Mouse (Mus musculus) embryonic facial prominence, embryonic 11.5 days (tissue): ENCODE measurements around the gene Npm3. TPM values are rescaled to one million over a fixed set of nuclear protein-coding genes. Genes with fewer than 3 reads are reported as not detected.

Experiments
- ATAC-seq: fragments of 200-750 bp; cut with Nextera tagmentation; replicated peaks from 2 replicates; pipeline ENCODE4 v1.8.0; 2017; ENCODE audit warnings: low read depth; ENCODE audit not compliant: insufficient number of reproducible peaks, low FRiP score, low TSS enrichment
- DNase-seq: peaks from one replicate; pipeline ENCODE4 v3.0.0-alpha.2; 2015; ENCODE audit warnings: low spot score
- H3K27ac ChIP-seq: fragments of 300-500 bp; sonication (generic); replicated peaks from 2 replicates; pipeline ENCODE4 v1.5.1; 2014; ENCODE audit warnings: mild to moderate bottlenecking, low read depth, low read length, control low read depth
- H3K27me3 ChIP-seq: fragments of 300-500 bp; sonication (generic); 2 replicates; pipeline ENCODE4 v1.6.1; 2014; ENCODE audit warnings: mild to moderate bottlenecking, low read length, moderate library complexity, mixed read lengths; ENCODE audit not compliant: control insufficient read depth, insufficient read depth
- H3K36me3 ChIP-seq: fragments of 300-500 bp; sonication (generic); replicated peaks from 2 replicates; pipeline ENCODE4 v1.6.1; 2014; ENCODE audit warnings: low read depth, mild to moderate bottlenecking, low read length, moderate library complexity, mixed read lengths; ENCODE audit not compliant: control insufficient read depth, insufficient read depth
- H3K4me1 ChIP-seq: fragments of 300-500 bp; sonication (generic); 2 replicates; pipeline ENCODE4 v1.6.1; 2014; ENCODE audit warnings: low read length, mixed read lengths; ENCODE audit not compliant: control insufficient read depth, insufficient read depth
- H3K4me2 ChIP-seq: fragments of 300-500 bp; sonication (generic); 2 replicates; pipeline ENCODE4 v1.6.1; 2014; ENCODE audit warnings: low read depth, mild to moderate bottlenecking, control low read depth, low read length, moderate library complexity
- H3K4me3 ChIP-seq: fragments of 300-500 bp; sonication (generic); 2 replicates; pipeline ENCODE4 v1.5.1; 2014; ENCODE audit warnings: low read depth, low read length, control low read depth
- H3K9ac ChIP-seq: fragments of 300-500 bp; sonication (generic); replicated peaks from 2 replicates; pipeline ENCODE4 v1.6.1; 2014; ENCODE audit warnings: mild to moderate bottlenecking, control low read depth, low read length
- H3K9me3 ChIP-seq: fragments of 300-500 bp; sonication (generic); replicated peaks from 2 replicates; pipeline ENCODE4 v1.6.1; 2016; ENCODE audit warnings: mild to moderate bottlenecking, low read length, inconsistent platforms, mixed read lengths; ENCODE audit not compliant: control insufficient read depth
- WGBS: fragments of 180-500 bp; shearing (Covaris S2); extraction: QIAGEN DNeasy Blood & Tissue Kit; methylation state at CpG from one replicate; pipeline ENCODE4 v1.1.7; 2014; 5-methylcytosine and 5-hydroxymethylcytosine counted together
- polyA plus RNA-seq: library from polyadenylated mRNA; unstranded; fragments of >200 nt; fragmentation: Nextera tagmentation; extraction: Ambion mirVana; gene quantifications from 2 replicates; pipeline ENCODE4 v1.2.1, GENCODE M21; 2014

The Npm3 gene
- polyA plus RNA-seq, 1 experiment from 2014 or later = 15.2 TPM

- WGBS = 77% methylated on average over 7 of the region's 7 CpGs
- no peak for ATAC-seq
- H3K4me3 ChIP-seq = no peak overlapping the region
Measured at GRCm38 (mm10) chr19:45789365-45789764, 40.0 kb upstream of the Npm3 start.

GRCm38 (mm10) chr19:45788337-45788736, 38.9 kb upstream of the Npm3 start:
- 77% methylated on average over 4 of the region's 4 CpGs for WGBS
- Histone ChIP-seq H3K4me1 (no peaks in the 10 kb centered on the region), H3K9ac (no peak overlapping the region), H3K9me3 (no peaks in the 10 kb centered on the region), H3K27ac (no peak overlapping the region), H3K36me3 (no peaks in the 10 kb centered on the region), H3K4me3 (no peak overlapping the region), H3K4me2 (no peak overlapping the region), H3K27me3 (no peaks in the 10 kb centered on the region)
- ATAC-seq (no peak), DNase-seq (peak; percentile 16)

More at GRCm38 (mm10) chr19:45789365-45789764, 40.0 kb upstream of the Npm3 start:
- Histone ChIP-seq H3K36me3 (no peaks in the 10 kb centered on the region), H3K9ac (no peak overlapping the region), H3K4me1 (no peaks in the 10 kb centered on the region), H3K9me3 (no peaks in the 10 kb centered on the region), H3K27ac (no peak overlapping the region), H3K4me2 (no peak overlapping the region), H3K27me3 (no peaks in the 10 kb centered on the region)
- no peak for DNase-seq

DNA sequence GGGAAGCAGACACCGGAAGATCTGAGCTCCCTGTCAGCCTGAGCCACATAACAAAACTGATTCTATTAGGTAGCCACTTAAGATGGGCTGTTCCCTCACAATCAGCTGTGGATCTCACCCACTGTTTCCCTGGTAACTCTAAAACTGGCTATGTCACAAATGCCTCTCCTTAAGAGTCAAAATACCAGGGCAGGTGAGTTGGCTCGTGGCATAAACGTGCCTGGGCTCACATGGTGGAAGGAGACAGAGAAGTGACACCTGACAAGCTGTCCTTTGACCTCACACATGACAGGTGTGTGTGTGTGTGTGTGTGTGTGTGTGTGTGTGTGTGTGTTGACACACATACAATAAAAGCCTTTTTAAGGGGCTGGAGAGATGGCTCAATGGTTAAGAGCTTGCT, 38.1 kb upstream of the Npm3 start:
- Histone ChIP-seq H3K4me2 (no peak overlapping the region), H3K27ac (no peak overlapping the region), H3K4me1 (no peaks in the 10 kb centered on the region), H3K36me3 (no peaks in the 10 kb centered on the region), H3K9ac (no peak overlapping the region), H3K9me3 (no peaks in the 10 kb centered on the region), H3K27me3 (no peaks in the 10 kb centered on the region), H3K4me3 (no peak overlapping the region)
- WGBS = 65% methylated on average over 3 of the region's 3 CpGs
- ATAC-seq (no peak), DNase-seq (no peak)

- no peaks in the 10 kb centered on the region for H3K36me3 ChIP-seq
- H3K9ac ChIP-seq = no peak overlapping the region
- WGBS = 62% methylated on average over 3 of the region's 3 CpGs
- no peaks in the 10 kb centered on the region for H3K27me3 ChIP-seq
- ATAC-seq = no peak
- no peak for DNase-seq
- no peak overlapping the region for H3K27ac ChIP-seq
- H3K4me3 ChIP-seq = no peak overlapping the region
- no peaks in the 10 kb centered on the region for H3K9me3 ChIP-seq
- H3K4me1 ChIP-seq = no peaks in the 10 kb centered on the region
- H3K4me2 ChIP-seq = no peak overlapping the region
Measured at GRCm38 (mm10) chr19:45785470-45785869, 36.1 kb upstream of the Npm3 start.

GRCm38 (mm10) chr19:45783933-45784576, 34.7 kb upstream of the Npm3 start:
- ATAC-seq (no peak), DNase-seq (no peak)
- WGBS = 30% methylated on average over 17 of the region's 17 CpGs
- Histone ChIP-seq H3K27me3 (no peaks in the 10 kb centered on the region), H3K4me1 (no peaks in the 10 kb centered on the region), H3K36me3 (no peaks in the 10 kb centered on the region), H3K9ac (peak overlapping the region; percentile 52), H3K4me3 (peak overlapping the region; percentile 69), H3K4me2 (peak overlapping the region; percentile 41), H3K27ac (0 out of 2 replicates have a peak overlapping the region, but pooled peaks have one; percentile 16), H3K9me3 (no peaks in the 10 kb centered on the region)

DNA sequence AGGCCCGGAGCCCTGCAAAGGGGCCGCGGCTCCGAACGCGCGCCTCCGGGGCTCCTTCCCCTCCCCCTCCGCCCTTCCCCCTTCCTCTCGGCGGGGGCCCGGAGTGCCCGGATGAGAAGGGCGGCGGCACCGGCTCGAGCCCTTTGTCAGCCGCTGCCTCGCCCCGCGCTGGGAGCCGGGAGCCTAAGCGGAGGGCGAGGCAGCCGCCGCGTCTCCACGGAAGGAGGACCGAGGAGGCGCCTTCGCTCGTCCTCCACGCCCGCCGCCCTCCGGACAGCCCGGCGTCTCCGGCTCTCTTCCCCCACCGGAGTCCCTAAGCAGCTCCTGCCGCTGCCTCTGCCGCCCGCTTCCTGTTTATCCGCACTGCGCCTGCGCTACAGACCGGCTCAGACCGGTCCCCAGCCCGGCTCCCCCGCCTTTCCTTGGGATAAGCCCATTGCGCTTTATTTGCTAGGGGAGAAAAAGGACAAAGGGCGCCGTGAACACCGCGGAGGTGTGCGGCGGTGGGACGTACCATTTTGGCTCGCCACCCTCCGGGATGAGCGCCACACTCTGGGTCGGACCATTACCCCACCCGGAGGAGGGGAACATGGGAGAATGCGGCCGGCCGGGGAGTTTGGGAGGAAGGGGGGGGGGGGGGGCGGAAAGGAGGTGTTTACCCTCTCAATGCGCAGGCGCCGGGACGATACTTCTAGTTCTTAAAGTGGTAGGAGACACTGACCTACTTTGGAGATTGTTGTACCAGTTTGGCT, 34.0 kb upstream of the Npm3 start, which contains the start of gene Mgea5:
Mgea5 (minus strand) TSS at position 657 of the 752 bp plus-strand sequence.
- peak; percentile 98 for DNase-seq
- H3K27me3 ChIP-seq = no peaks in the 10 kb centered on the region
- peak; percentile 98 for ATAC-seq
- 0% methylated on average over 44 of the region's 71 CpGs for WGBS
- H3K9ac ChIP-seq = peak within 1 kb of the TSS; percentile 93
- peak within 1 kb of the TSS; percentile 93 for H3K27ac ChIP-seq
- H3K9me3 ChIP-seq = no peaks in the 10 kb centered on the region
- H3K36me3 ChIP-seq = no peaks in the 10 kb centered on the region
- H3K4me1 ChIP-seq = no peaks in the 10 kb centered on the region
- peak within 1 kb of the TSS; percentile 56 for H3K4me2 ChIP-seq
- peak within 1 kb of the TSS; percentile 69 for H3K4me3 ChIP-seq

- H3K27me3 ChIP-seq = no peaks in the 10 kb centered on the region
- no peaks in the 10 kb centered on the region for H3K9me3 ChIP-seq
- no peaks in the 10 kb centered on the region for H3K4me1 ChIP-seq
- peak overlapping the region; percentile 93 for H3K27ac ChIP-seq
- peak overlapping the region; percentile 69 for H3K4me3 ChIP-seq
- 0 out of 2 replicates have a peak, but pooled peaks cover 2% of the 10 kb centered on the region for H3K36me3 ChIP-seq
- ATAC-seq (peak; percentile 56), DNase-seq (peak; percentile 74)
- WGBS = under 1% methylated on average over 32 of the region's 36 CpGs
- H3K4me2 ChIP-seq = peak overlapping the region; percentile 56
- peak overlapping the region; percentile 93 for H3K9ac ChIP-seq
Measured at GRCm38 (mm10) chr19:45782315-45783001, 33.1 kb upstream of the Npm3 start.
